Mouse (Mus musculus) midbrain, postnatal 0 days (tissue): ENCODE data around the gene Rubcn. TPM values are rescaled to one million over a fixed set of nuclear protein-coding genes. Genes with fewer than 3 reads are reported as not detected.

Experiments used
- ATAC-seq: fragments of 200-750 bp; cut with Nextera tagmentation; 2 replicates; pipeline ENCODE4 v1.8.0; 2017; ENCODE audit warnings: moderate number of reproducible peaks, mild to moderate bottlenecking, moderate TSS enrichment, moderate library complexity; ENCODE audit not compliant: low FRiP score
- DNase-seq: peaks from one replicate; pipeline ENCODE4 v3.0.0-alpha.2; 2015; ENCODE audit warnings: low spot score
- H3K27ac ChIP-seq: fragments of 300-500 bp; sonication (generic); 2 replicates; pipeline ENCODE4 v1.5.1; 2014; ENCODE audit warnings: low read depth, mild to moderate bottlenecking, low read length, mixed read lengths
- H3K27me3 ChIP-seq: fragments of 300-500 bp; sonication (generic); 2 replicates; pipeline ENCODE4 v1.6.1; 2014; ENCODE audit warnings: low read length, control low read depth, mixed read lengths; ENCODE audit not compliant: insufficient read depth
- H3K36me3 ChIP-seq: fragments of 300-500 bp; sonication (generic); 2 replicates; pipeline ENCODE4 v1.6.1; 2014; ENCODE audit warnings: low read length, control low read depth, mixed read lengths; ENCODE audit not compliant: insufficient read depth
- H3K4me1 ChIP-seq: fragments of 300-500 bp; sonication (generic); 2 replicates; pipeline ENCODE4 v1.6.1; 2014; ENCODE audit warnings: mild to moderate bottlenecking, control low read depth, antibody characterized with exemption, low read length, mixed read lengths; ENCODE audit not compliant: insufficient read depth
- H3K4me2 ChIP-seq: fragments of 300-500 bp; sonication (generic); 2 replicates; pipeline ENCODE4 v1.6.1; 2014; ENCODE audit warnings: low read depth, mild to moderate bottlenecking, low read length, mixed read lengths; ENCODE audit not compliant: poor library complexity, severe bottlenecking
- H3K4me3 ChIP-seq: fragments of 300-500 bp; sonication (generic); 2 replicates; pipeline ENCODE4 v1.5.1; 2014; ENCODE audit warnings: low read depth, mild to moderate bottlenecking, low read length, moderate library complexity
- H3K9ac ChIP-seq: fragments of 300-500 bp; sonication (generic); replicated peaks from 2 replicates; pipeline ENCODE4 v1.6.1; 2014; ENCODE audit warnings: mild to moderate bottlenecking, low read length, moderate library complexity, mixed read lengths; ENCODE audit not compliant: poor library complexity, severe bottlenecking
- H3K9me3 ChIP-seq: fragments of 300-500 bp; sonication (generic); 2 replicates; pipeline ENCODE4 v1.6.1; 2016; ENCODE audit warnings: low read length, control low read depth
- CTCF ChIP-seq: IDR thresholded peaks from 2 replicates; pipeline ENCODE4 v1.5.1; 2016; ENCODE audit warnings: antibody characterized with exemption, mild to moderate bottlenecking
- WGBS: fragments of 180-500 bp; shearing (Covaris S2); extraction: QIAGEN DNeasy Blood & Tissue Kit; methylation state at CpG from one replicate; pipeline ENCODE4 v1.1.7; 2014; 5-methylcytosine and 5-hydroxymethylcytosine counted together
- polyA plus RNA-seq: library from polyadenylated mRNA; unstranded; fragments of >200 nt; fragmentation: Nextera tagmentation; extraction: Ambion mirVana; gene quantifications from 2 replicates; pipeline ENCODE4 v1.2.1, GENCODE M21; 2015
- total RNA-seq: library from RNA; depleted of rRNA; stranded (reverse); fragments of >200 nt; gene quantifications from 2 replicates; pipeline ENCODE4 v1.2.3, GENCODE M21; 2014

The Rubcn gene
- total and polyA plus RNA-seq, 2 experiments from 2014 or later = 25.5 to 84.0 TPM

DNA sequence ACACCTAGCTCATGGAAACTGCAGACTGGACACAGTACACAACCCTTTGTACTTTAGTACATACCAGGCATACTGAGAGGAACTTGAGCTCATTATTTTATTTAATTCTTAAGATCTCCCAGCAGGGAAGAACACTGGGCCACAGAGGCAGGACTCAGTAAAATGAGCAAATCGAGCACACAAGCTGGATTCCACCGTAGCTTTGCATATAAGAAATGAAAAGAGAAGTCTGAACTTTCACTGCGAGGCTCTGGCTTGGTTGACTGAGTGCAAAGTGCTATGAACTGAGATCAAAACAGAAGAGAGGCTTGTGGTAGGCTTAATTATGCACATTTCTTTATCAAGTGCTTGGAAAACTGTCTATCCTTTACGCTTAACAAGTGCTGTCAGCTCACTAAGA, 12.2 kb downstream of the Rubcn start:
- DNase-seq (no peak), ATAC-seq (no peak)
- Histone ChIP-seq H3K27me3 (no peaks in the 10 kb centered on the region), H3K4me1 (peaks cover 16% of the 10 kb centered on the region), H3K4me3 (no peak overlapping the region), H3K9ac (no peak overlapping the region), H3K9me3 (no peaks in the 10 kb centered on the region), H3K36me3 (no peaks in the 10 kb centered on the region), H3K27ac (no peak overlapping the region), H3K4me2 (no peak overlapping the region)
- no peak for TF ChIP-seq CTCF
- 65% methylated on average over 4 of the region's 4 CpGs for WGBS

- Histone ChIP-seq H3K27me3 (no peaks in the 10 kb centered on the region), H3K9ac (no peak overlapping the region), H3K4me3 (no peak overlapping the region), H3K4me2 (no peak overlapping the region), H3K4me1 (peaks cover 8% of the 10 kb centered on the region; the same call in 1 of the 2 replicates), H3K36me3 (no peaks in the 10 kb centered on the region), H3K9me3 (no peaks in the 10 kb centered on the region), H3K27ac (no peak overlapping the region)
- no peak for TF ChIP-seq CTCF
- WGBS = 89% methylated on average over 3 of the region's 3 CpGs
- no peak for ATAC-seq
- DNase-seq = no peak
Observed at GRCm38 (mm10) chr16:32861813-32862385, 15.7 kb downstream of the Rubcn start.

- no peak overlapping the region for H3K27ac ChIP-seq
- no peak overlapping the region for H3K4me2 ChIP-seq
- no peaks in the 10 kb centered on the region for H3K9me3 ChIP-seq
- DNase-seq = peak; percentile 19
- peaks cover 4% of the 10 kb centered on the region for H3K36me3 ChIP-seq
- no peak overlapping the region for H3K9ac ChIP-seq
- H3K27me3 ChIP-seq = no peaks in the 10 kb centered on the region
- 79% methylated on average over 12 of the region's 12 CpGs for WGBS
- no peak for TF ChIP-seq CTCF
- no peak overlapping the region for H3K4me3 ChIP-seq
- H3K4me1 ChIP-seq = no peaks in the 10 kb centered on the region
- no peak for ATAC-seq
Observed at GRCm38 (mm10) chr16:32858771-32859636, 18.6 kb downstream of the Rubcn start.

- WGBS = 73% methylated on average over 4 of the region's 4 CpGs
- Histone ChIP-seq H3K27me3 (no peaks in the 10 kb centered on the region), H3K9ac (no peak overlapping the region), H3K4me1 (no peaks in the 10 kb centered on the region), H3K36me3 (peaks cover 4% of the 10 kb centered on the region), H3K9me3 (no peaks in the 10 kb centered on the region), H3K27ac (no peak overlapping the region), H3K4me3 (no peak overlapping the region), H3K4me2 (no peak overlapping the region)
- DNase-seq = no peak
- TF ChIP-seq CTCF = no peak
- no peak for ATAC-seq
Observed at GRCm38 (mm10) chr16:32858356-32858755, 19.2 kb downstream of the Rubcn start.

GRCm38 (mm10) chr16:32856751-32857150, 20.8 kb downstream of the Rubcn start:
- Histone ChIP-seq H3K27ac (no peak overlapping the region), H3K27me3 (no peaks in the 10 kb centered on the region), H3K4me2 (no peak overlapping the region), H3K36me3 (peaks cover 4% of the 10 kb centered on the region), H3K4me3 (no peak overlapping the region), H3K9ac (no peak overlapping the region), H3K9me3 (no peaks in the 10 kb centered on the region), H3K4me1 (no peaks in the 10 kb centered on the region)
- 90% methylated on average over 3 of the region's 3 CpGs for WGBS
- ATAC-seq = no peak
- no peak for DNase-seq
- no peak for TF ChIP-seq CTCF

DNA sequence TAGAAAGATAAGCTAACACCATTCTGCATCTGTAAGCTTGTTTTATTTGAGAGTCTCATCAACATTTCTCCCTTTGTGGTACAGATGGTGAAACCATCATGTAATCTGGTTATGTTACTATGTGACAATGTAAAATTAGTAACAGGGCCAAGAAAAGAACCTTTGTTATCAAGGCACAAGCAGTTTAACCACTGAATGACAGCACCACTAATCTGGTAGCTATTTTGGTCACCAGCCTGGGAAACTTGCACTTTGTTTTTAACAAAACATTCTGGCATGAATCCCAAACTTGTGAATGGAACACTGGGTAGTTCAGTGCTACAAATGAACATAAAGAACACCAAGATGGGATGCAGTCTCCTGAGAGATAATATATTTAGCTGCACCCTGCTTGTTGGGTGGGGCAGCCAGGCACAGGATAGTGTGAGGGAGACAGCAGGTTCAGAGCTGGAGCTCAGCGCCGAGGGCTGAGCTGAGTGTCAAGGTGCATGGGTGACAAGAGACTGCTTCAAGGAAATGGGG, 23.5 kb downstream of the Rubcn start:
- H3K36me3 ChIP-seq = peaks cover 10% of the 10 kb centered on the region
- H3K27me3 ChIP-seq = no peaks in the 10 kb centered on the region
- no peaks in the 10 kb centered on the region for H3K4me1 ChIP-seq
- DNase-seq = no peak
- no peak for ATAC-seq
- no peak overlapping the region for H3K4me3 ChIP-seq
- no peak overlapping the region for H3K9ac ChIP-seq
- H3K4me2 ChIP-seq = no peak overlapping the region
- no peaks in the 10 kb centered on the region for H3K9me3 ChIP-seq
- WGBS = 63% methylated on average over 2 of the region's 2 CpGs
- TF ChIP-seq CTCF = no peak
- no peak overlapping the region; the same call in 1 of the 2 replicates for H3K27ac ChIP-seq
